Mouse (Mus musculus) layer of hippocampus, postnatal 14 days (tissue): Measurements from ENCODE around the gene Secisbp2. TPM values are rescaled to one million over a fixed set of nuclear protein-coding genes. Genes with fewer than 3 reads are reported as not detected.
A peak's percentile ranks its signal among the peaks of the same experiment; 100 is the strongest.
"Not testable (repeated sequence)": the region's sequence is repeated elsewhere in the genome, so short reads cannot be mapped to it uniquely, and the experiment has no call there.

Source experiments
- DNase-seq, 2 experiments: peaks; one replicate each; pipeline ENCODE4 v3.0.0; 2021 to 2022; ENCODE audit warnings: low spot score in 2 of 2, mixed read lengths in 1 of 2
- long read RNA-seq, 2 experiments: library from polyadenylated mRNA; stranded (forward); transcript quantifications; one replicate each; pipeline ENCODE4 v2.0.0; 2021
- total RNA-seq, 2 experiments: library from RNA; stranded (reverse); gene quantifications; 2 replicates each; pipeline ENCODE4 v1.2.3; 2021

The Secisbp2 gene
- 10 to 100 TPM; 16.6 to 18.8 TPM for total RNA-seq
- long read RNA-seq, experiment 1, transcript Secisbp2-201 (17 exons, 3,328 nt), result major isoform, 15 of 19 reads
- long read RNA-seq, experiment 1, partial matches to known transcripts, result 2 of 19 reads
- long read RNA-seq, experiment 1, other reads (novel, unspliced or antisense), result 2 of 19 reads
- long read RNA-seq, experiment 2, transcript Secisbp2-201 (17 exons, 3,328 nt), result major isoform, 17 of 22 reads
- long read RNA-seq, experiment 2, partial matches to known transcripts, result 2 of 22 reads
- long read RNA-seq, experiment 2, other reads (novel, unspliced or antisense), result 3 of 22 reads

- peak; percentile 96 to 97 for DNase-seq
Measured at GRCm38 (mm10) chr13:51651408-51652064, at the start of gene Secisbp2. Gene Secisbp2 (plus strand): TSS chr13:51651697.

- no peak for DNase-seq
Measured at GRCm38 (mm10) chr13:51602764-51603163, 48.7 kb upstream of the Secisbp2 start.

GRCm38 (mm10) chr13:51603221-51603893 is 48.1 kb upstream of the Secisbp2 start:
- peak; percentile 56 to 84 for DNase-seq

- peak; percentile 37 to 52 for DNase-seq
Measured at GRCm38 (mm10) chr13:51603894-51604244, 47.6 kb upstream of the Secisbp2 start.

- DNase-seq, result no peak
Measured at GRCm38 (mm10) chr13:51609231-51609630, 42.3 kb upstream of the Secisbp2 start.

- no peak for DNase-seq
Measured at GRCm38 (mm10) chr13:51611060-51611459, 40.4 kb upstream of the Secisbp2 start.

- DNase-seq, result no peak
Measured at GRCm38 (mm10) chr13:51611500-51611899, 40.0 kb upstream of the Secisbp2 start.

- no peak for DNase-seq
Measured at GRCm38 (mm10) chr13:51615815-51616214, 35.7 kb upstream of the Secisbp2 start.

GRCm38 (mm10) chr13:51616417-51617044 is 35.0 kb upstream of the Secisbp2 start:
- peak; percentile 61 to 77 for DNase-seq

- DNase-seq, result no peak
Measured at GRCm38 (mm10) chr13:51617306-51617705, 34.2 kb upstream of the Secisbp2 start.

- DNase-seq, result peak; percentile 64 to 78
Measured at GRCm38 (mm10) chr13:51617861-51618260, 33.6 kb upstream of the Secisbp2 start.

GRCm38 (mm10) chr13:51618602-51619001 is 32.9 kb upstream of the Secisbp2 start:
- no peak for DNase-seq

GRCm38 (mm10) chr13:51622626-51623025 is 28.9 kb upstream of the Secisbp2 start:
- DNase-seq, result no peak

GRCm38 (mm10) chr13:51623678-51624077 is 27.8 kb upstream of the Secisbp2 start:
- DNase-seq, result no peak

- no peak for DNase-seq
Measured at GRCm38 (mm10) chr13:51628273-51628848, 23.1 kb upstream of the Secisbp2 start.

GRCm38 (mm10) chr13:51631354-51631992 is 20.0 kb upstream of the Secisbp2 start:
- no peak for DNase-seq

- DNase-seq, result no peak
Measured at GRCm38 (mm10) chr13:51632560-51633218, 18.8 kb upstream of the Secisbp2 start.

GRCm38 (mm10) chr13:51635384-51635783 is 16.1 kb upstream of the Secisbp2 start:
- not testable (repeated sequence) for DNase-seq

- no peak for DNase-seq
Measured at GRCm38 (mm10) chr13:51638958-51639357, 12.5 kb upstream of the Secisbp2 start.

GRCm38 (mm10) chr13:51641424-51641823 is 10.1 kb upstream of the Secisbp2 start:
- no peak for DNase-seq
